Mouse (Mus musculus) erythroblast, embryonic 14.5 days (primary cell): ENCODE data around the gene Rab11fip3. TPM values are rescaled to one million over a fixed set of nuclear protein-coding genes. Genes with fewer than 3 reads are reported as not detected.
"Not testable (repeated sequence)": the region's sequence is repeated elsewhere in the genome, so short reads cannot be mapped to it uniquely, and the experiment has no call there.

Experiments used
- H3K27me3 ChIP-seq: 2 replicates; pipeline ENCODE4 v1.6.1; 2012; ENCODE audit warnings: inconsistent platforms; ENCODE audit not compliant: control insufficient read depth
- H3K36me3 ChIP-seq: 2 replicates; pipeline ENCODE4 v1.6.1; 2012; ENCODE audit warnings: mild to moderate bottlenecking, inconsistent platforms; ENCODE audit not compliant: control insufficient read depth
- H3K4me1 ChIP-seq: 2 replicates; pipeline ENCODE4 v1.6.1; 2012; ENCODE audit warnings: inconsistent platforms; ENCODE audit not compliant: control insufficient read depth
- H3K4me3 ChIP-seq: replicated peaks from 2 replicates; pipeline ENCODE3; 2012; ENCODE audit warnings: moderate library complexity, mild to moderate bottlenecking, inconsistent platforms
- H3K9me3 ChIP-seq: 2 replicates; pipeline ENCODE4 v1.6.1; 2012; ENCODE audit warnings: low read length, inconsistent platforms, mixed read lengths; ENCODE audit not compliant: control insufficient read depth
- GATA1 ChIP-seq: IDR thresholded peaks from 2 replicates; pipeline ENCODE4 v1.6.1; 2012; ENCODE audit warnings: low read length, inconsistent platforms, mixed read lengths
- TAL1 ChIP-seq: IDR thresholded peaks from 3 replicates; pipeline ENCODE4 v1.6.1; 2012; ENCODE audit warnings: low read length, inconsistent platforms, mixed read lengths
- polyA plus RNA-seq: library from polyadenylated mRNA; stranded (reverse); fragments of >175 nt; gene quantifications from 2 replicates; pipeline ENCODE4 v1.2.3, GENCODE M21; 2012

Rab11fip3 gene
- 0.23 and 0.36 TPM in 2 replicates for polyA plus RNA-seq

DNA sequence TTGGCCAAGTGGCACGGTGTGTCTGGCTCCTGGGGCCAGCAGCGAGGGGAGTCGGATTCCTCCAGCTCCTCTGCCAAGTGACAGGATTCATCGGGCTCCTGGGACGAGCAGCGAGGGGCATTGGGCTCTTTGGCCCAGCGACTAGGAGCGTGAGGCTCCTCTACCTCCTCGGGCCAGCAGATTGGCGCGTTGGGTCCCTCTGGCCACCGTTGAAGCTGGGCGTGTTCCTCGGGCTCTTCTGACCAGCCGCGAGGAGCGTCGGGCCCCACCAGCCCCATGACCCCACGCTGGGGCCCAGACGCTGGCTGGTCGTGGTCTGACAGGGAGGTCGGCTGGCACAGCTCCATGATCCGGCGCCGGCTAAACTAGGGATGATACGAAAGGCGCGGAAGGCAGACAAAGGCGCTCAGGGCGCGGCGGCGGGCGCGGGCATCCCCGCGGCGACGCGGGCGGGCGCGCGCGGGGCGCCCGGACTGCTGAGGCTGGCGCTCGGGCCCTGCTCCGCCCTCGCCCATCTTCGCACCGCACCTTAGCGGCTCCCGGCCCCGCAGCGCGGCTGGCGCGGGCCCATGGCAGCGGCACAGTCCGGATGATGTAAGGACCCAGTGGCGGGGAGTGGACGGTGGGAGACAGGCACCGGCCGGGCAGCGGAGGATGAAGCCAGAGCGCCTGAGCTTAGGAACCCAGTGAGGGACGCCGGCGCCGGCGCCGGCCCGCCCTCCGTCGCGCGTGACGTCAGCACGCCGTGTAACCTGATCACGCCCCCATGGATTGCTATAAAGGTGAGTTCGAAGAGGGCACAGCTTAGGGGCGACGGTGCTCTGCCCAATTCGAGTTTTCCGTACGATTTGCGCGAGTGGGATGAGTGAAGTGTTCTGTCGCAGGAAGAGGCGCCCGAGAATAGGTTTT, at the start of gene Rab11fip3:
Gene Rab11fip3, minus strand, starts transcription at position 725 of the 909 bp plus-strand sequence.
- TF ChIP-seq GATA1: no peak
- no peak for TF ChIP-seq TAL1
- peaks cover 69% of the 10 kb centered on the region for H3K27me3 ChIP-seq
- peak within 1 kb of the TSS; percentile 73 for H3K4me3 ChIP-seq
- H3K36me3 ChIP-seq: no peaks in the 10 kb centered on the region
- H3K9me3 ChIP-seq: peaks cover 13% of the 10 kb centered on the region; the same call in 1 of the 2 replicates
- peaks cover 31% of the 10 kb centered on the region for H3K4me1 ChIP-seq

DNA sequence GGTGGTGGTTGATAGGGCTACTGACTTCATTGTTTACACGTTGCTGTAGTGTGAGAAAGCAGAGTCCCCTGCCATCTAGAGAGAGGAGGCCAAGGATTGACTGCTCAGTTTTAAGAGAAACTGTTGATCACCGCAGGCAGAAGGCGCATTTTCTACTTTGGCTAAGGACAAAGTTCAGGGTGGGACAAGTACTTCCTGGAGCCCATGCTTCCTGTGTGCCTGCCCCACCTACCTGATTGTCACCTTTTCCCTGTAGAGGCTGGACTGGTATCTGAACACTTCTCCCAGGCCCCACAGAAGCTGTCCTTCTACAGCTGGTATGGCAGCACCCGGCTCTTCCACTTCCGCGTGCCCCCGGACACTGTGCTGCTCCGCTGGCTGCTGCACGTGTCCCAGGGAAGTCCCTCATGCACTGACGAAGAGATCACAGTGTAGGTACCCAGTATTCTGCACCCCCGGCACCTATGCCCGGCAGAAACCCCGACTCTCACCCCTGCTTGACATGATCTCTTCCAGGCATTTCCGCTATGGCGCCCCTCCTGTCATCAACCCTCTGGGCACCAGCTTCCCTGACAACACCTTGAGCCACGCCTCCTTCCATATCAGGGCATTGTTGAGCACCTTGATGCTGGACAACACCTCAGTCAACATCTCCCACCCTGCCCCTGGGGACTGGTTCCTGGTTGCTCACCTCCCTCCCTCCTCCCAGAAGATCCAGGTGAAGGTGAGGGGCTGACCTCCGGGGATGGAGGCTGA, 47.3 kb upstream of the Rab11fip3 start:
- H3K4me1 ChIP-seq: peaks cover 28% of the 10 kb centered on the region
- no peak for TF ChIP-seq TAL1
- TF ChIP-seq GATA1: no peak
- H3K27me3 ChIP-seq: peaks cover 52% of the 10 kb centered on the region
- H3K4me3 ChIP-seq: no peak overlapping the region
- no peaks in the 10 kb centered on the region for H3K36me3 ChIP-seq
- no peaks in the 10 kb centered on the region for H3K9me3 ChIP-seq

DNA sequence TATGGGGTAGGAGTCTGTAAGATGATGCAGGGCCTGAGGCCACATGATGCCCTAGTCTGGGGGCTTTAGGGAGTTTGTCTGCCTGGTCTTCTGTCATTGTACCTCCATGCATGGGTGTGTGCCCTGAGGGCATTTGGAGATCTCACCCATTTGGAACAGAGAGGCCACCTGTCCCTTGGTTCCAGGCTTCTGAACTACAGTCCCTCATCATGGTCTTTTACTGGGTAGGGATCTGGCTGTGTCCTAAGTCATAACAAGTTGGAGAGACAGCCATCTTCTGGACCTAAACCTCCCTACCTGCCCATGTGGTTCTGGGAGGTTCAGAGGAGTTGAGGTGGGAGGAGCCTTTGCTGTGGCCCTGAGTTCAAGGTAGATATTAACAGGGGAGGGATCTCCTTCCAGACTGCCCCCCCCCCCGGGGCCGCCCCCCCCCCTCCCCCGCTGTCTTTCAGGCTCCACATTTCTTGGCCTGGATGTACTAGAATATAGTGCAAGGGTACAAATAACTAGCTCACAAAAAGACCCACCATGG, 46.7 kb upstream of the Rab11fip3 start:
- H3K4me3 ChIP-seq: no peak overlapping the region
- peaks cover 28% of the 10 kb centered on the region for H3K4me1 ChIP-seq
- no peak for TF ChIP-seq GATA1
- no peak for TF ChIP-seq TAL1
- H3K9me3 ChIP-seq: no peaks in the 10 kb centered on the region
- peaks cover 59% of the 10 kb centered on the region for H3K27me3 ChIP-seq
- no peaks in the 10 kb centered on the region for H3K36me3 ChIP-seq

DNA sequence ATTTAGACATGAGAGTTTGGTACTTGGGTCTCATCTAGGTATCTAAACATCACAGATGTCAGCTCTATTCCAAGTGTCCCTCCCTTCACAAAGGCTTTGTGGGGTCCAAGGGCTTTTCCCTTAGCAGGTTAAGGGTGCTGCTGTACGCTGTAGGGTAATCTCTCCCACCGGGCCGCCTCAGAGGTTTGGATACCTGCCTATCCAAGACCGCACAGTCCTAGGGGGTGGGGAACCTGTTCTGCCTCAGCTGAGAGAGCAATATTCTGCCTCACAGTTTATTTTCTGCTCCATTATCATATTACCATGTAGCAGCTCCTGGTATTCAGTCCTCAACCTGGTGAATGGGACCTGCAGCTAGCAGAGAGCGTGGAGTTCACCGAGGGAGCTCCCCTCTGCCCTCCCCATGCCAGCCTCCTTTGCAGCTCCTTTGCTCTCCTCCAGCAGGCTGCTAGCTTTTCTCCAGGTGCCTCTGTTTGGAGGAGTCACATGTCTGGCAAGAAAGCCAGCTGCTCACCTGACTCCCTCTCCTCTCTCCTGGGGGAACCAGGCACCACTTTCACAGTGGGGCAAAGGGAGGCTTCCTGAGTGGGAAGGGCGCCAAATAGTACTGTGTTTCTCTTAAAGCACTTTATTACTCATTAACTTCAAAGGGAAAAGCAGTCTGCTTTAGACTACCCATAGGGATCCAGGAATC, 46.0 kb upstream of the Rab11fip3 start:
- no peak overlapping the region for H3K4me3 ChIP-seq
- no peak for TF ChIP-seq TAL1
- TF ChIP-seq GATA1: no peak
- peaks cover 26% of the 10 kb centered on the region for H3K4me1 ChIP-seq
- peaks cover 65% of the 10 kb centered on the region for H3K27me3 ChIP-seq
- no peaks in the 10 kb centered on the region for H3K9me3 ChIP-seq
- no peaks in the 10 kb centered on the region for H3K36me3 ChIP-seq

DNA sequence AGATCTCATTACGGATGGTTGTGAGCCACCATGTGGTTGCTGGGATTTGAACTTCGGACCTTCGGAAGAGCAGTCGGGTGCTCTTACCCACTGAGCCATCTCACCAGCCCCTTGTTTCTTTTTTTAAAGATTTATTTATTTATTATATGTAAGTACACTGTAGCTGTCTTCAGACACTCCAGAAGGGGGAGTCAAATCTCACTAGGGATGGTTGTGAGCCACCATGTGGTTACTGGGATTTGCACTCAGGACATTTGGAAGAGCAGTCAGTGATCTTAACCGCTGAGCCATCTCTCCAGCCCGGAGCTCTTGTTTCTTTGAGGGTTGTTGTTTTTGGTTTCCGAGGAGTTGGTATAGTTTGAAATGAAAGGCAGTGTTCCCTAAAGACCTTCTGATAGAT, 45.1 kb upstream of the Rab11fip3 start:
- H3K4me3 ChIP-seq: not testable (repeated sequence)
- H3K27me3 ChIP-seq: peaks cover 71% of the 10 kb centered on the region
- H3K4me1 ChIP-seq: peaks cover 18% of the 10 kb centered on the region

DNA sequence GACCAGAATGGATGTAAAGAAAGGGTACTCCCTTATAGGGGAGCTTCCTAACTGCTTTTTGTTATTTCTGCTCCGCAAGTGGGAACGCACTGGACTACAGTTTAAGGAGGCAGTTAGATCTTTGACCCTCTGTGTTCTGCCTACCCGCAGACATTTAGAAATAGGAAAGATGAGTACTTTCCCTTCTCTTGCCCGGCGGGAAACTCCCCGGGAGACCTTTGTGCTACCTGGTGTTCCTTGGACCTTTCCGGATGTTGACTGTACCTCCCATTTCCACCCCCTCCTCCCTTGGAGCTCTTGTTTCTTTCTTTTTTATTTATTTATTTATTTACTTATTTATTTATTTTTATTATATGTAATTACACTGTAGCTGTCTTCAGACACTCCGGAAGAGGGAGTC, 44.7 kb upstream of the Rab11fip3 start:
- no peaks in the 10 kb centered on the region for H3K36me3 ChIP-seq
- H3K4me3 ChIP-seq: peak overlapping the region; percentile 71
- H3K4me1 ChIP-seq: peaks cover 18% of the 10 kb centered on the region
- H3K27me3 ChIP-seq: peaks cover 74% of the 10 kb centered on the region
- no peaks in the 10 kb centered on the region for H3K9me3 ChIP-seq
- TF ChIP-seq TAL1: no peak
- no peak for TF ChIP-seq GATA1

More for the DNA sequence above, 45.1 kb upstream of the Rab11fip3 start:
- not testable (repeated sequence) for H3K36me3 ChIP-seq, H3K9me3 ChIP-seq

DNA sequence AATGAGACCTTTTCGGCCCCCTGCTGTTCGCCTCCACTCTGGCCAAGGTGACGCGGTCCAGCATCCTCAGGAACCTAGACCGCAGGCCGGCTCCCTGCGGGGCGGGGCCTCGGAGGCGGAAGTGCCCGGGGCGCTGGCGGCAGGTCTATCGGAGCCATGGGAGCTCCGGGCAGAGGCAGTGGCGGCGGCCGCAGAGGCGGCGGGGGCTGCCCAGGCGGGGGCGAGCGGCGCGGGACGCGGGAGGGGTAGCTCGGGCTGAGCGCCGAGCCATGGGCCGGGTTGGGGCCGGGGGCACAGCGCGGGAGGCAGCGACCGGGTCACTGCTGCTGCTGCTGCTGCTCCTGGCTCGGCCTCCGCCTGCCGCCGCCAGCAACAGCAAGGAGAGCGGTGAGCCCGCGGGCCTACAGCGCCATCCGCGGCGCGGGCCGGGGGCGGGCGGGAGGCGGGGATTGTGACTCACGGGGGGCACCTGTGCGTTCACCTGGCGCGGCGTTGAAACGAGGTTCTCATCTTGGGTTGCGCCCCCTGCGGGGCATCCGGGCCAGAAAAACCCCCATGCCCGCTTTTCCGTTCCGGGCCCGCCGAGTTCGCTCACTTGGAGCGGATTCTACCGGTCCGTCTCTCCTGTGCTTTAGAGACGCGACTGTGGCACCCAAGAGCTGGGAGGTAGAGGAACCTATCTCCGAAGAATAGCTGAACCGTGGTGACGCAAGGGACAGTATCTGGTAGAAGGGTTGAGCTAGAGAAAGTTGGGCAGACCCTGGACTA, 44.0 kb upstream of the Rab11fip3 start, which contains the start of gene Tmem8:
Gene Tmem8, plus strand, starts transcription at position 119 of the 768 bp plus-strand sequence.
- TF ChIP-seq TAL1 (no peak), GATA1 (no peak)
- H3K9me3 ChIP-seq: no peaks in the 10 kb centered on the region
- H3K36me3 ChIP-seq: no peaks in the 10 kb centered on the region
- H3K4me1 ChIP-seq: peaks cover 18% of the 10 kb centered on the region
- H3K27me3 ChIP-seq: peaks cover 76% of the 10 kb centered on the region
- peak within 1 kb of the TSS; percentile 71 for H3K4me3 ChIP-seq

DNA sequence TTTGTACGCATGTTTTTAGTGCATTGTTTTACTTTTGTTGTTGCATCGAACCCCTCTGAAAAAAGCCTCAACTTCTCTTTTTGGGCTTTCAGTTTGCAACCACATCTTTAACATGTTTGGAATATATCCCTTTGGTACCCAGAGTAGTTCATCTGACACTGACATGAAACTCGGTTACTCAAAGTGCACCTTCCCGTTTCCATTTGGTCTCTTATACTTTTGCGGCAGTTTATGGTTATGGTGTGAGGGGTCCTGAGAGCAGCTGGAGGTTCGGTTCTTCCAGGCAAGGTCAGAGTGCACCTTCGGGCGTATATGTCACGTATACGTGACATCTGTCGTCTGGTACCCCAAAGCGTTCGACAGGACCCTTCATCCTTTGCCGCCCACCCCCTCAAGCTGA, 43.4 kb upstream of the Rab11fip3 start:
- TF ChIP-seq GATA1: no peak
- TF ChIP-seq TAL1: no peak
- Histone ChIP-seq H3K27me3 (peaks cover 76% of the 10 kb centered on the region), H3K36me3 (no peaks in the 10 kb centered on the region), H3K4me1 (peaks cover 18% of the 10 kb centered on the region), H3K9me3 (no peaks in the 10 kb centered on the region), H3K4me3 (peak overlapping the region; percentile 71)
